Mouse (Mus musculus): ENCODE data around the gene Card10. TPM values are rescaled to one million over a fixed set of nuclear protein-coding genes. Genes with fewer than 3 reads are reported as not detected.

Gene Card10
- 2.2 and 2.5 TPM in 2 replicates for polyA plus RNA-seq (2012; rRNA removed)
- polyA plus RNA-seq (2014; fragmentation: Nextera tagmentation; extraction: Ambion mirVana): 1.1 and 1.3 TPM in 2 replicates

GRCm38 (mm10) chr15:78802776-78803391, at the start of gene Card10:
Gene Card10 (minus strand): TSS chr15:78803042.
- no peaks in the 10 kb centered on the region for H3K9me3 ChIP-seq (ENCODE audit: control insufficient read depth, low read length)
- H3K27me3 ChIP-seq (ENCODE audit: control insufficient read depth, insufficient read depth, low read length): peaks cover 39% of the 10 kb centered on the region
- peaks cover 0 to 10% of the 10 kb centered on the region in 2 experiments; a peak in 2 of 4 replicates for H3K4me1 ChIP-seq (replicated peaks; ENCODE audit: control insufficient read depth in 2 of 2, insufficient read depth in 2 of 2, low read length in 1 of 2)
- H3K9ac ChIP-seq (replicated peaks): no peak within 1 kb of the TSS
- TF ChIP-seq EP300 (IDR thresholded peaks at IDR 0.05; ENCODE audit: low read depth) (no peak), CTCF (IDR thresholded peaks at IDR 0.05; ENCODE audit: low read depth) (no peak)
- ATAC-seq (ENCODE audit: insufficient read depth) (peak; percentile 69), DNase-seq (ENCODE audit: low read depth in 3 of 3, low spot score in 3 of 3) (no peak)
- H3K4me3 ChIP-seq (ENCODE audit: insufficient read depth in 1 of 2, low read depth in 2 of 2, low read length in 2 of 2): peak within 1 kb of the TSS; percentile 38 to 49
- WGBS (ENCODE audit: insufficient replicate concordance): 2% methylated on average over 70 of the region's 70 CpGs
- peak within 1 kb of the TSS; percentile 47 for H3K4me2 ChIP-seq (ENCODE audit: low read depth)
- no peaks in the 10 kb centered on the region for H3K36me3 ChIP-seq (replicated peaks; ENCODE audit: control insufficient read depth, insufficient read depth, low read depth)
- no peak within 1 kb of the TSS for H3K27ac ChIP-seq

GRCm38 (mm10) chr15:78851505-78852153, 48.8 kb upstream of the Card10 start:
- Histone ChIP-seq H3K9me3 (ENCODE audit: control insufficient read depth, low read length) (no peaks in the 10 kb centered on the region), H3K4me2 (ENCODE audit: low read depth) (peak overlapping the region; percentile 36), H3K9ac (replicated peaks) (no peak overlapping the region), H3K36me3 (replicated peaks; ENCODE audit: control insufficient read depth, insufficient read depth, low read depth) (no peaks in the 10 kb centered on the region), H3K4me3 (ENCODE audit: insufficient read depth in 1 of 2, low read depth in 2 of 2, low read length in 2 of 2) (no peak overlapping the region), H3K4me1 (replicated peaks; ENCODE audit: control insufficient read depth in 2 of 2, insufficient read depth in 2 of 2, low read length in 1 of 2) (peaks cover 12 to 13% of the 10 kb centered on the region in 2 experiments), H3K27me3 (ENCODE audit: control insufficient read depth, insufficient read depth, low read length) (peaks cover 4% of the 10 kb centered on the region; the same call in 1 of the 2 replicates), H3K27ac (no peak overlapping the region)
- WGBS (ENCODE audit: insufficient replicate concordance): 5% methylated on average over 13 of the region's 13 CpGs
- peak; percentile 81 for ATAC-seq (ENCODE audit: insufficient read depth)
- TF ChIP-seq CTCF (IDR thresholded peaks at IDR 0.05; ENCODE audit: low read depth): peak; percentile 98
- TF ChIP-seq EP300 (IDR thresholded peaks at IDR 0.05; ENCODE audit: low read depth): no peak
- DNase-seq (ENCODE audit: low read depth in 3 of 3, low spot score in 3 of 3): peak; percentile 86 to 91 (median 88)

GRCm38 (mm10) chr15:78850944-78851343, 48.1 kb upstream of the Card10 start:
- no peak for ATAC-seq (ENCODE audit: insufficient read depth)
- no peak for DNase-seq (ENCODE audit: low read depth in 3 of 3, low spot score in 3 of 3)

GRCm38 (mm10) chr15:78850059-78850824, 47.4 kb upstream of the Card10 start:
- H3K9ac ChIP-seq (replicated peaks): no peak overlapping the region
- ATAC-seq (ENCODE audit: insufficient read depth): no peak

More at GRCm38 (mm10) chr15:78850944-78851343, 48.1 kb upstream of the Card10 start:
- H3K9me3 ChIP-seq (ENCODE audit: control insufficient read depth, low read length): no peaks in the 10 kb centered on the region
- no peak overlapping the region for H3K4me2 ChIP-seq (ENCODE audit: low read depth)
- H3K9ac ChIP-seq (replicated peaks): no peak overlapping the region
- H3K4me3 ChIP-seq (ENCODE audit: insufficient read depth in 1 of 2, low read depth in 2 of 2, low read length in 2 of 2): no peak overlapping the region
- no peaks in the 10 kb centered on the region for H3K36me3 ChIP-seq (replicated peaks; ENCODE audit: control insufficient read depth, insufficient read depth, low read depth)
- H3K27ac ChIP-seq: no peak overlapping the region
- peaks cover 4% of the 10 kb centered on the region; the same call in 1 of the 2 replicates for H3K27me3 ChIP-seq (ENCODE audit: control insufficient read depth, insufficient read depth, low read length)
- no peak for TF ChIP-seq EP300 (IDR thresholded peaks at IDR 0.05; ENCODE audit: low read depth)
- no peak for TF ChIP-seq CTCF (IDR thresholded peaks at IDR 0.05; ENCODE audit: low read depth)
- 38% methylated on average over 6 of the region's 6 CpGs for WGBS (ENCODE audit: insufficient replicate concordance)
- peaks cover 12 to 13% of the 10 kb centered on the region in 2 experiments for H3K4me1 ChIP-seq (replicated peaks; ENCODE audit: control insufficient read depth in 2 of 2, insufficient read depth in 2 of 2, low read length in 1 of 2)

More at GRCm38 (mm10) chr15:78850059-78850824, 47.4 kb upstream of the Card10 start:
- peaks cover 12 to 16% of the 10 kb centered on the region in 2 experiments for H3K4me1 ChIP-seq (replicated peaks; ENCODE audit: control insufficient read depth in 2 of 2, insufficient read depth in 2 of 2, low read length in 1 of 2)
- no peaks in the 10 kb centered on the region for H3K9me3 ChIP-seq (ENCODE audit: control insufficient read depth, low read length)
- no peak overlapping the region for H3K27ac ChIP-seq
- 64% methylated on average over 15 of the region's 15 CpGs for WGBS (ENCODE audit: insufficient replicate concordance)
- no peaks in the 10 kb centered on the region for H3K36me3 ChIP-seq (replicated peaks; ENCODE audit: control insufficient read depth, insufficient read depth, low read depth)
- H3K4me3 ChIP-seq (ENCODE audit: insufficient read depth in 1 of 2, low read depth in 2 of 2, low read length in 2 of 2): no peak overlapping the region
- no peak for DNase-seq (ENCODE audit: low read depth in 3 of 3, low spot score in 3 of 3)
- H3K27me3 ChIP-seq (ENCODE audit: control insufficient read depth, insufficient read depth, low read length): peaks cover 4% of the 10 kb centered on the region; the same call in 1 of the 2 replicates
- TF ChIP-seq EP300 (IDR thresholded peaks at IDR 0.05; ENCODE audit: low read depth): no peak
- no peak for TF ChIP-seq CTCF (IDR thresholded peaks at IDR 0.05; ENCODE audit: low read depth)
- H3K4me2 ChIP-seq (ENCODE audit: low read depth): no peak overlapping the region
